Mouse (Mus musculus) ovary, postnatal 10 days (tissue): ENCODE results near the gene Pigw.

Experiments used
- DNase-seq: peaks from one replicate; pipeline ENCODE4 v3.0.0; 2022; ENCODE audit warnings: low spot score

Gene Pigw

GRCm38 (mm10) chr11:84879772-84880464 is at the start of gene Pigw, which contains the start of gene Myo19:
Pigw (minus strand) TSS chr11:84880285.
Myo19 (plus strand) TSS chr11:84880148.
- DNase-seq = peak; percentile 64

- no peak for DNase-seq
Observed at GRCm38 (mm10) chr11:84920981-84921380, 40.9 kb upstream of the Pigw start.

GRCm38 (mm10) chr11:84919951-84920350 is 39.9 kb upstream of the Pigw start:
- DNase-seq = no peak

- DNase-seq = no peak
Observed at GRCm38 (mm10) chr11:84919276-84919675, 39.2 kb upstream of the Pigw start.

GRCm38 (mm10) chr11:84918425-84918824 is 38.3 kb upstream of the Pigw start:
- DNase-seq = peak; percentile 63

- DNase-seq = no peak
Observed at GRCm38 (mm10) chr11:84916703-84917300, 36.7 kb upstream of the Pigw start.

- DNase-seq = peak; percentile 39
Observed at GRCm38 (mm10) chr11:84916053-84916702, 36.1 kb upstream of the Pigw start, which contains the start of gene Znhit3. Znhit3 (minus strand) TSS chr11:84916366.

GRCm38 (mm10) chr11:84914673-84915072 is 34.6 kb upstream of the Pigw start:
- DNase-seq = no peak

GRCm38 (mm10) chr11:84910411-84910810 is 30.3 kb upstream of the Pigw start:
- no peak for DNase-seq

- DNase-seq = no peak
Observed at GRCm38 (mm10) chr11:84908480-84908879, 28.4 kb upstream of the Pigw start.

- no peak for DNase-seq
Observed at GRCm38 (mm10) chr11:84907081-84907480, 27.0 kb upstream of the Pigw start.

- DNase-seq = no peak
Observed at GRCm38 (mm10) chr11:84904597-84905144, 24.6 kb upstream of the Pigw start.

- DNase-seq = no peak
Observed at GRCm38 (mm10) chr11:84893113-84893512, 13.0 kb upstream of the Pigw start.

- DNase-seq = no peak
Observed at GRCm38 (mm10) chr11:84891705-84892104, 11.6 kb upstream of the Pigw start.

GRCm38 (mm10) chr11:84889492-84889891 is 9.4 kb upstream of the Pigw start:
- DNase-seq = no peak

- no peak for DNase-seq
Observed at GRCm38 (mm10) chr11:84888025-84888424, 7.9 kb upstream of the Pigw start.

- DNase-seq = no peak
Observed at GRCm38 (mm10) chr11:84886767-84887511, 6.9 kb upstream of the Pigw start.

- no peak for DNase-seq
Observed at GRCm38 (mm10) chr11:84886236-84886635, 6.2 kb upstream of the Pigw start.

GRCm38 (mm10) chr11:84885238-84885637 is 5.2 kb upstream of the Pigw start:
- no peak for DNase-seq

GRCm38 (mm10) chr11:84882346-84882745 is 2.3 kb upstream of the Pigw start:
- DNase-seq = no peak

- no peak for DNase-seq
Observed at GRCm38 (mm10) chr11:84880971-84881370, 886 bp upstream of the Pigw start.

GRCm38 (mm10) chr11:84880465-84880961 is 428 bp upstream of the Pigw start:
- peak; percentile 33 for DNase-seq
